Mouse (Mus musculus): ENCODE measurements around the gene Cep72. TPM values are rescaled to one million over a fixed set of nuclear protein-coding genes. Genes with fewer than 3 reads are reported as not detected.
A peak's percentile ranks its signal among the peaks of the same experiment; 100 is the strongest.
"Not testable (repeated sequence)": the region's sequence is repeated elsewhere in the genome, so short reads cannot be mapped to it uniquely, and the experiment has no call there.

Gene Cep72
- total RNA-seq (2021), result 1 to 10 TPM in 1 of 2 experiments, under 1 TPM in 1; 0.94 to 1.5 TPM
- long read RNA-seq, partial matches to known transcripts, result 1 of 2 reads
- long read RNA-seq, other reads (novel, unspliced or antisense), result 1 of 2 reads

DNA sequence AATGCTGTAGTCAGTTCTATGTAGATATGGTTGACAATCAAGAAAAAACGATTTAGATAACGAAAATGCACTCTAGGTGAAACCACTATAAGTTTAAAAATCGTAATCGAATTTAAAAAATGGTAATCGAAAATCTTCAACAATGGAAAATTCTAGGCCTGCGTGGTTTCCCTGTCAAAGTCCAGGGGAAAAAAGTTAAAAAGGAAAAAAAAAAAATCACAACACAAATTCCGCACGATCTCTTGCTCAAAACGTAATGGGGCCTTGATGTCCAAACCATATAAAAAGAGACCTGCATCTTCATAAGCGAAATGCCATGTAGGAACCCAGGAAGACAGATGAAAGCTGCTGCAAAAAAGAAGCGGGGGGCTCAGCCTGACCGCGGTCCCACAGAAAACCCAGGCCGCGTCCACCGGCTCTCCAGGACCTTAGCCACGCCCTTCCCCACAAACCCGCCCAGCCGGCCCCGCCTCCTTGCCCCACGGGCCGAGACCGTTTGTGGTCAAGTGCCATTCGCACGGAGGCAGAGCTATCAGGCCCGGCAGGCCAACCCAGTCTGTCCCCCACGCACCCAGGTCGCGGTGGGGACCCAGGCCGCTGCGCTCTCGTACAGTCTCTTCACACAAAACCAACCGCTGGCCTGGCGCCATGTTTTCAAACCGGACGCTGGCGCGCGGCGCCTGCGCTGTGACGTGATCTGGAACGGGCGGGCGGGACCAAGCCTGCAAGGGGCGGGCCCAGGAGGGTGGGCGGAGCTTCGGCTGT is at the start of gene Cep72:
Cep72 (minus strand) TSS at position 687 of the 765 bp plus-strand sequence.
- peak; percentile 72 to 88 for DNase-seq (ENCODE audit: low spot score in 2 of 2)

GRCm38 (mm10) chr13:74107410-74107809 is 45.3 kb upstream of the Cep72 start:
- DNase-seq (ENCODE audit: low spot score in 2 of 2), result no peak

- DNase-seq (ENCODE audit: low spot score in 2 of 2), result no peak
These were observed 42.3 kb upstream of the Cep72 start for GRCm38 (mm10) chr13:74104417-74104816.

DNA sequence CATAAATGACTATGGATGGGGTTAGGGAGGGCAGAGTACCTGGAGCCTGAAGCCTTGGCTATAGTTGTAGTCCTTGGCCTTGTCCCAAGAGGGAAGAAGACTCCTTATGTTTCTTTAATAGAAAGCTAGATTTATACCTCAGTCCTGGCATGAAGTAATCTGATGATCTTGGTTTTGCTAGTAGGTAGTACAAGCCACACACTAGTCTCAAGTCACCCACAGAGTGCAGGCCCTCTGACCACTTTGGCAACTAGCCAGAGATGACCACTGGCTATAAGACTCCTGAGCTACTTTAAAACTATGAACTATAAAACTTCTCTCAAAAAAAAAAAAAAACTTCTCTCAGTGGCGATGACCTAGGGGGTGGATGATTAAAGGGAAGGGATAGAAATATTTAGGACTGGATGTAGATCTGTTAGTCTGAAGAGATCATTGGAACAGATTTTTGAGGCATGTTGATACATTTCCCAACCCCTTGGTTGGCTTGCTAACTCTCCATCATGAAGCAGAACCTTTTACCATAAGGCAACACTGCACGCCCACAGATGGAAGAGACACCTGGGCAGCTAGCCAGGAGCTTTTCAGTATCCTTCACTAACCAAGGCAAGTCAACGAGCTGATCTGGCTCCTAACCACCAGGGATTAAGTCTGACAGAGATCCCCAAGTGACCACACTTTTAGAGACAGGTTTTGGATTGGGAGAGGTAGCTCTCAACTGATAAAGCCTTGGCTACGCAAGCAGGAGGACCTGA is 40.9 kb upstream of the Cep72 start:
- DNase-seq (ENCODE audit: low spot score in 2 of 2), result peak; percentile 19 to 38

DNA sequence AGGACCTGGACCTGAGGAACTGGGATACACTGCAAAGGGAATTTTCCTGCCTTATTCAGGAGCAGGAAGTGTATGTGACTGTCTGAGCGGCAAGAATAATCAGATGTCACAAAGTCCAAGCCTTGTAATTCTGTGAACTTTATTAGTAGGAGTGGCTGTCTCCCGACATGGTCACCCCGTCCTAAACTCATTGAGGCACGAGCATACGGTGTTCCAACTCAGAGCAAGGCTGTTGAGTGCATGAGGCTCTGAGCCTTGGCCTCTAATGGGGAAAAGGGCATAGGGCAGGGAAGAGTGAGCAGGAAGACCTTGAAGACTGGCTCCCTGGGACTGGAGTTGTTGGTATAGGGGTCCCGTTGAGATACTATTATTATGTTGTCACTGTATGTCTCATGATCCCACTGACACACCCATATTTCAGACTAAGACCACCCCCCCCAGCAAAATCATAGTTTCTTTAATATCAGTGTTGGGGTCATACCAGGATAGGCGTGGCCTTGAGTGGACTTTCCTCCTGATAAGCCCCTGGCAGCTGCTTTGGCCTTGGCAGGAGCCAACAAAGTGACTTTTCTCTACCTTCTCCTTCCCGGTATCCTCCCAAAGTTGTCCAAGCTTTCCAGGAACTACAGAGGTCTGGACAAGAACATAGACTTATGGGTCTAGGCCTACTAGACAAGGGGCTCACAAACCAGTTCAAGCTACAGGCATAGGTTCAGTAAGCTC is 40.2 kb upstream of the Cep72 start:
- DNase-seq (ENCODE audit: low spot score in 2 of 2), result no peak

DNA sequence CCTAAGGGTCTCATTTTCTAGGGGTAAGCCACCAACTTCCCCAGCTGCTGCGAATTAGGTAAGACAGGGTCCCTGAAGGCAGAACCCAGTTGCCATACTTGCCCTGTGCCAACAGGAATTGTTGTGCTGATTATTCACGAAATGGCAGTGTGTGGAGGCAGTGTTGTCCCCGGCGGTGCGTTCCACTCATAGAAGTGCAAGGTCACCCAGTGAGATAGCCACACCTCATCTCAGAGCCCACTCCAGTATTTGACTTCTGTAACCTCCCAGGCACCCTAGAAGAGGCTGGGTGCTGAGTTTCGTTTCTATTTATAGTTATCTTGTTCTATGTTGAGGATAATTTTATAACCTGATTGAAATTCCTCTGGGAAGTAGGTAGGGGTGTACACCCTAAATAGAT is 36.8 kb upstream of the Cep72 start:
- DNase-seq (ENCODE audit: low spot score in 2 of 2), result no peak

DNA sequence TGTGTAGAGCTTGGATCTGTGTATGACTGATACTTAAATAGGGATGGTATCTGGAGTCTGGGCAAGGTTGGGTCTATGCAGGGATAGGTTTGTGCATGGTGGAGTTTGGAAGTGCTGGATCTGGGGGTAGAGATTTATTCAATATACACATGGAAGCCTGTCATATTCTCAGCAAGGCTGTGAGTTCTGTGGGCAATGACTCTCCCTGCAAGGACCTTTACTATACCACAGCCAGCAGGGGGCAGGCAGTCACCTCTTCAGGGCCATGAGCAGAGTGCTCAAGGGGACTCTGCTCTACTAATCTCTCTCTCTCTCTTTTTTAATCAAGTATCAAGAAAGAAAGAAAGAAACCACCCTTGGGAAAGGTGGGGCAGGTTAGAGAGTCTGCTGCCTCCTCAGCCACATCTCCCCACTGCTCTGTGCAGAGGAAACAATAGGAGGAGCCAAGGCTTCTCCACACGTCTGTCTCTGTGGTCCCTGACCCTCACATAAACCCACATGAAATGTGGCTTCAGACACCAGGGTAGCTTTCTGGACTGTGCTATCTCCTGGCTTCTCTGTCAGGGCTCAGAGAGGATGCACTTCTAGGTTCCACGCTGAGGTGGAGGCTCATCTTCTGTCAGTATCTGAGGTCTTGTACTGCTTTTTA is 34.7 kb upstream of the Cep72 start:
- peak; percentile 57 to 67 for DNase-seq (ENCODE audit: low spot score in 2 of 2)

DNA sequence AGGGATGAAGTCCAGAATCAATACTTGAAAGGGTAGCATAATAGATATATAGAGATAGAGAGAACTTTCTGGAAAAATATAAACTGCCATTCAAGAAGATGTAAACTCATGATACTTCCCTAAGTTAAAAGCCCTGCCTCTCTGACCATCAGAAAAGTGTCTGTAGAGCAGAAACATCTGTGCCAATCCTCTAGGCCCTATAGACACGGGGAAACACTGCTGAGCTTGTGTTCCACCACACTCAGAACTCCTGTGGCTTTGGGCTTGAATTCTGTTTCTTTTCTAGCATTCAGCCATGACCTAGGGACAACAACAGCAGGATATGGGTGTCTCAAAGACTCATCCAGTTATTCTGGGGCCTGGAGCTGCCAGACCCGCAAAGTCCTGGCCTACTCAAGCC is 33.8 kb upstream of the Cep72 start:
- no peak for DNase-seq (ENCODE audit: low spot score in 2 of 2)

GRCm38 (mm10) chr13:74090265-74090664 is 28.2 kb upstream of the Cep72 start:
- DNase-seq (ENCODE audit: low spot score in 2 of 2), result no peak

DNA sequence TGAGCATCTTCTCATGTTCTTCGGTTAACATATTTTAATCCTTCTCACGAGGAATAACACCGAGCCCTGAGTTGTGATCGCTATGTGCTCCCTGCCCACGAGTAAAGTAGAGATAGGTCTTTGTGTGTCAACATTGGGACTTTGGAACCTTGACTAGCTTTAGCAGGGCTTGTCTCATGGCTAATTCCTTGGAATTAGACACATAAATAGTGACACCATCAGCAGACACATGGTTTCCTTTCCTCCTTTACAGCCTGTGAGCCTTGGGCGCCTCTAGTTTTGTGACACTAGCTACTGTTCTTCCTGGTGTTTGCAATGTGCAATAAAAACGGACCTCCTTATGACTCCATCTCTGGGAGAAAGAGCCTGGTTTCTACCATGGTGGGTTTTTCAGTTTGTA is 11.3 kb upstream of the Cep72 start:
- DNase-seq (ENCODE audit: low spot score in 2 of 2), result no peak

- no peak for DNase-seq (ENCODE audit: low spot score in 2 of 2)
These were observed 9.6 kb upstream of the Cep72 start for GRCm38 (mm10) chr13:74071714-74072113.

DNA sequence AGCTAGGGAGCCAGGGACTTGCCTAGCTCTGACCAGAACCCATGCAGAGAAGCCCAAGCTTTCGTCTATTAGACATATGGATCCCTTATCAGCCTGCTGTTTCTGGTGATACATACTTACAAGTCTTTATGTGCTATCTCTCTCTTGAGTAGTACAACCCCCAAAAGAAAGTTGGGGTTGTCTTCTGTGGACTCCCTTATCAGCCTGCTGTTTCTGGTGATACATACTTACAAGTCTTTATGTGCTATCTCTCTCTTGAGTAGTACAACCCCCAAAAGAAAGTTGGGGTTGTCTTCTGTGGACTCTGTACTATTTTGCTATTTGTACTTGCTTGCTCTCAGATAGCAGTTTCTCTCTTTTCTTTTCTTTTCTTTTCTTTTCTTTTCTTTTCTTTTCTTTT is 9.1 kb upstream of the Cep72 start:
- not testable (repeated sequence) for DNase-seq (ENCODE audit: low spot score in 2 of 2)

GRCm38 (mm10) chr13:74066576-74066975 is 4.5 kb upstream of the Cep72 start:
- no peak for DNase-seq (ENCODE audit: low spot score in 2 of 2)

- DNase-seq (ENCODE audit: low spot score in 2 of 2), result no peak
These were observed 1.4 kb upstream of the Cep72 start for GRCm38 (mm10) chr13:74063340-74064050.

DNA sequence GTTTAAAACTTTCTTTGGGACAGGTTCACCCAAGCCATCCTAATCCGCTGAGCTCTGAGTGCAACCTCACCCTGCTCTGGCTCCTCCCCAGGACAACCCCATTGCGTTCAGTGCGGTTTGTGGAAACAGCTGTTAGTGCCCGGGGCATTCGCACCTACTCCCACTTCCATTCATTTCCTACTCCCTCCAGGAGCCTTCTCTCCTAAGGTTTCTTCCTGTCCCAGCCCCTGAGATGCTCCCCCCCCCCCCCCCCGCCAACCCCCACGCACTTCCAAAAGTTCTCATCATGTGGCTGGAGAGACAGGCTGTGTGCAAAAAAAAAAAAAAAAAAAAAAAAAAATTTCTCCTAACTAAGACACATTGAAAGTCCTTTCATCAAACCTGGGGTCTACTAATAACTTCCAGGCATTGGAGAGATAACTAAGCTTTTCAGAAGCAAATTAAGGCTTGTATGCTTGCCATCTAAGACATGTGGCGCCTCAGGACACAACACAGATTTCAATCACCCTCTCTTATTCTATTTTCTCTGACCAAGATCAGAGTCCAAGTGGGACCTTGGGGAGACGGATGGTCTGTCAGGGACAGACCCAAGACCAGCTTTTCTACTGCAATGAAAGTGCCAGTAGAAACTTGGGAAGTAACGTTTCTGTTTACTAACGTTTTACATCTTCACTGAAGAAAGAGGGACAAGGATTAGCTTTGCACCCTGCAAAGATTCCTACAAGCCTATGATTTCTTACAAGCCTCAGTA is 454 bp upstream of the Cep72 start:
- DNase-seq (ENCODE audit: low spot score in 2 of 2), result no peak

DNA sequence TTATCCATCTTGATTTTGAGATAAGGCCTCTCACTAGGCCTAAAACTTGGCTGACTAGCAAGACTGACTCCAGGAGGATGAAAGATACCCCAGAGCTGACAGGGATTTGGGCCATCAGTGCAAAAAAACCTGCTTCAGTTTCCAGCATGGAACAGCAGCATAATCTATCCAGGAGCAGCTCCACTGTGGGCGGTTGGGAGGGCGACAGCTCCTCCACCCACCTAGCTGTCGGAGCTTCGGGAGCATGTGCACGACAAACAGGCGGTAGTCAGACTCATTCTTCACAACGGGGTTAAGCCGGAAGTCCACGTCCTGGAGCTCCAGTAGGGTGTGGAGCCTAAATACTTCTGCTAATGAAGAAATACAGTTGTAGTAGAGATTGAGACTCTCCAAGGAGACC is 4.0 kb downstream of the Cep72 start:
- peak; percentile 28 to 62 for DNase-seq (ENCODE audit: low spot score in 2 of 2)

DNA sequence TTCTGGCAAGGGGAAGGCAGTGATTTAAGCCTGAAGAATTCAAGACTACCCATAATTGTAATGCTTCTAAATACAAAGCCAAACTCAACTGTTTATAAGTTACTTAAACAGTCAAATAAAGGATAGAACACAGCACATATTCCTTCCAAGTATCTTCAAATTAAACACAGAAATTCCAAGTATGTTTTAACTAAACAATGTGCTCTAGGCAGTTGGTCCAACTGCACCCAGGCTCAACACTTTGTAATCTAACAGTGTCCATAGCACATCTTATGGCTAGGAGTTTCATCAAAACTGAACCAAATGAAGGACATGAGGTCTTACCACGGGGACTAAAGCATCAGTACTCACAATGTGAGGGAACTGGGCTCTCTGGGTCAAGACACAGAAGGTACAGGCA is 5.9 kb downstream of the Cep72 start:
- DNase-seq (ENCODE audit: low spot score in 2 of 2), result no peak

DNA sequence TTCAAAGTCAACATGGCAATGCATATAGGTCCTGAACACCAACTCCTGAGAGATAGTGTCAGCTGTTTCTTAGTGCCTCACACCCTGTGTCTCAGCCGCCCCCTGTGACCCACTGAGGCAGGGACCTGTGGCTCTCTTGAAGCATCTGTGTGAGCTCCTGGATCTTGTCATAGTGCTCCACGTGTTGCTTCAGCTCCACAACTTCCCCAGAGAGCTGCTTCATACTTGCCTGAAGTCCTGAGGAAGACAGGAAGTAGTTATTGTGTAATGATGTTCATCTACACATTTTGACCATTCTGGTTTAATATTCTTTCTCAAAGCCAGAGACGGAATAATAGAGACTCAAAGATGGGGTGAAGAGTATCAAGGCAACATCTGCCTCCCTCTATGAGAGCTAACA is 22.2 kb downstream of the Cep72 start:
- DNase-seq (ENCODE audit: low spot score in 2 of 2), result no peak

DNA sequence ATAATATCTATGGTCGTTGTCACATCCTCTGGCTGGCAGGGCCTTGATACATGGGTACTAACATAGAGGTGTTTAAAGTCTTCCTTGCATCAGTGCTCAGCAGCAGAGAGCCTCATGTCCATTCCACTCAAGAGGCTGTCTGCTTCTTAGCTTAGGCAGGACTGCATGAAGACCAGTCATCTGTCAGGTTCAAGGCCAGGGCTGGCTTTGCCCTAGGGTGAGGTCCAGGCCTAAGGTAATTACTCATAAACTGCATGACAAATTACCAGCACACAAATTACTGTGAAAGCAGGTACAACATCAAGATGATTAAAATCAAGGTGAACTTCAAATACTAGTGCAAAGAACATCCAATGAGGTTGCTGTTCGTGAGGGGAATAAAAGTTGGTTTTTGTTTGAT is 26.3 kb downstream of the Cep72 start:
- no peak for DNase-seq (ENCODE audit: low spot score in 2 of 2)

GRCm38 (mm10) chr13:74034756-74035155 is 27.3 kb downstream of the Cep72 start:
- peak; percentile 58 to 80 for DNase-seq (ENCODE audit: low spot score in 2 of 2)
